Mouse (Mus musculus) E14TG2a.4 (cell line): ENCODE results near the gene Cfl2.

Experiments
- H3K27me3 ChIP-seq: 2 replicates; pipeline ENCODE4 v1.6.1; 2014; ENCODE audit warnings: low read length, control low read depth; ENCODE audit not compliant: insufficient read depth
- H3K36me3 ChIP-seq: 2 replicates; pipeline ENCODE4 v1.6.1; 2014; ENCODE audit warnings: low read length, control low read depth; ENCODE audit not compliant: insufficient read depth
- H3K4me1 ChIP-seq: replicated peaks from 2 replicates; pipeline ENCODE4 v1.6.1; 2014; ENCODE audit warnings: low read depth, low read length, control low read depth
- H3K4me3 ChIP-seq: replicated peaks from 2 replicates; pipeline ENCODE4 v1.5.1; 2014; ENCODE audit warnings: mild to moderate bottlenecking, low read length
- H3K9me3 ChIP-seq: 2 replicates; pipeline ENCODE4 v1.6.1; 2014; ENCODE audit warnings: low read length, control low read depth
- CTCF ChIP-seq: conservative IDR thresholded peaks from 2 replicates; pipeline ENCODE4 v1.5.1; 2014; ENCODE audit warnings: low read length
- NANOG ChIP-seq: IDR thresholded peaks from 2 replicates; pipeline ENCODE4 v1.6.1; 2014; ENCODE audit warnings: borderline replicate concordance, low read length, mixed read lengths
- POU5F1 ChIP-seq: IDR thresholded peaks from 2 replicates; pipeline ENCODE4 v1.6.1; 2014; ENCODE audit warnings: low read length, borderline replicate concordance

Cfl2 gene

GRCm38 (mm10) chr12:54874711-54875110, 12.0 kb upstream of the Cfl2 start:
- H3K9me3 ChIP-seq: peaks cover 32% of the 10 kb centered on the region
- H3K36me3 ChIP-seq: no peaks in the 10 kb centered on the region
- no peaks in the 10 kb centered on the region for H3K27me3 ChIP-seq
- no peak overlapping the region for H3K4me3 ChIP-seq
- TF ChIP-seq POU5F1 (no peak), NANOG (no peak), CTCF (no peak)
- H3K4me1 ChIP-seq: no peaks in the 10 kb centered on the region

GRCm38 (mm10) chr12:54861991-54862605, 579 bp downstream of the Cfl2 start:
- TF ChIP-seq POU5F1: no peak
- no peak for TF ChIP-seq CTCF
- no peak for TF ChIP-seq NANOG
- peaks cover 3% of the 10 kb centered on the region for H3K9me3 ChIP-seq
- peaks cover 32% of the 10 kb centered on the region for H3K36me3 ChIP-seq
- H3K27me3 ChIP-seq: no peaks in the 10 kb centered on the region
- H3K4me3 ChIP-seq: peak overlapping the region; percentile 93
- H3K4me1 ChIP-seq: peaks cover 22% of the 10 kb centered on the region

DNA sequence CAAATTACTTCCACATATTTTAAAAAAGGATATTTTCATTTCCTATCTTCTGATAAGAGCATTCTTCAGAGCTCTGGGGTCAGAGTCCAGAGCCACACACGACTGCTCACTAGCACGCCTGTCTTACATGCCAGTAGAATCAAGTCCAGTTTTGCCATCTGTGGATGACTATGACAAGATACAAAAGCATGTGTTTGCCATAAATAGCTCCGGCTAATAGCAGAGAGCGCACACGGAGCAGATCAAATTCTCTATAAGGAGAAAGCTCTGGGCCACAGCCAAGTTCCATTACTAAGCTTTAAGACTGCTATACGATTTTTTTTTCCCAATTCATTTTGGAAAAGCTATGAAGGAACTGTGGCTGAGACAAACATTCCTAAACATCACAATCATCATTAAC, 3.1 kb downstream of the Cfl2 start:
- no peaks in the 10 kb centered on the region for H3K9me3 ChIP-seq
- TF ChIP-seq NANOG (no peak), CTCF (no peak), POU5F1 (no peak)
- no peaks in the 10 kb centered on the region for H3K27me3 ChIP-seq
- H3K4me3 ChIP-seq: no peak overlapping the region
- peaks cover 36% of the 10 kb centered on the region for H3K36me3 ChIP-seq
- H3K4me1 ChIP-seq: peaks cover 22% of the 10 kb centered on the region

- H3K4me3 ChIP-seq: no peak overlapping the region
- no peaks in the 10 kb centered on the region for H3K9me3 ChIP-seq
- no peaks in the 10 kb centered on the region for H3K27me3 ChIP-seq
- TF ChIP-seq NANOG: no peak
- TF ChIP-seq POU5F1: no peak
- TF ChIP-seq CTCF: no peak
- H3K4me1 ChIP-seq: no peaks in the 10 kb centered on the region
- no peaks in the 10 kb centered on the region for H3K36me3 ChIP-seq
These were observed 12.1 kb downstream of the Cfl2 start for GRCm38 (mm10) chr12:54850551-54850950.

DNA sequence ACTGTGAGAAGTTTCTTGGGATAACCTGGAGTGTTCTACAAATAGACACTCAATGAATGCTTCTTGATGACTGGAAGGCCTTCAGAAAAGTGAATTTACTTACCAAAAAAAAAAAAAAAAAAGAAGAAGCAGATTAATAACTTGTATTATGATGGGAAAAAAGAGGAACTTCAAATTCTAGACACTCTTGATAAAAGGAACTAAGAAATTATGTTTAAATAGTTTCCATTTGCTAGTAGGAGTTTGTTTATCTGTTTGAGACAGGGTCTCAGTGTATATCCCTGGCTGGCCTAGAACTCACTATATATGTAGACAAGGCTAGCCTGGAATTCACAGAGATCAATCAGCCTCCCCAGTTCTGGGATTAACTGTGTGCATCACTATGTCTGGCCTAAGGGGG, 18.3 kb downstream of the Cfl2 start:
- H3K27me3 ChIP-seq: no peaks in the 10 kb centered on the region
- H3K36me3 ChIP-seq: no peaks in the 10 kb centered on the region
- no peak for TF ChIP-seq CTCF
- no peak for TF ChIP-seq NANOG
- no peak for TF ChIP-seq POU5F1
- H3K4me3 ChIP-seq: no peak overlapping the region
- no peaks in the 10 kb centered on the region for H3K9me3 ChIP-seq
- no peaks in the 10 kb centered on the region for H3K4me1 ChIP-seq

GRCm38 (mm10) chr12:54841576-54841975, 21.1 kb downstream of the Cfl2 start:
- Histone ChIP-seq H3K27me3 (no peaks in the 10 kb centered on the region), H3K9me3 (no peaks in the 10 kb centered on the region), H3K36me3 (no peaks in the 10 kb centered on the region), H3K4me1 (peaks cover 7% of the 10 kb centered on the region), H3K4me3 (no peak overlapping the region)
- TF ChIP-seq POU5F1 (no peak), CTCF (no peak), NANOG (no peak)

- Histone ChIP-seq H3K36me3 (no peaks in the 10 kb centered on the region), H3K4me3 (no peak overlapping the region), H3K4me1 (peaks cover 23% of the 10 kb centered on the region), H3K27me3 (no peaks in the 10 kb centered on the region; the same call in 1 of the 2 replicates), H3K9me3 (no peaks in the 10 kb centered on the region)
- TF ChIP-seq NANOG: no peak
- no peak for TF ChIP-seq POU5F1
- TF ChIP-seq CTCF: no peak
These were observed 22.9 kb downstream of the Cfl2 start for GRCm38 (mm10) chr12:54839815-54840214.

DNA sequence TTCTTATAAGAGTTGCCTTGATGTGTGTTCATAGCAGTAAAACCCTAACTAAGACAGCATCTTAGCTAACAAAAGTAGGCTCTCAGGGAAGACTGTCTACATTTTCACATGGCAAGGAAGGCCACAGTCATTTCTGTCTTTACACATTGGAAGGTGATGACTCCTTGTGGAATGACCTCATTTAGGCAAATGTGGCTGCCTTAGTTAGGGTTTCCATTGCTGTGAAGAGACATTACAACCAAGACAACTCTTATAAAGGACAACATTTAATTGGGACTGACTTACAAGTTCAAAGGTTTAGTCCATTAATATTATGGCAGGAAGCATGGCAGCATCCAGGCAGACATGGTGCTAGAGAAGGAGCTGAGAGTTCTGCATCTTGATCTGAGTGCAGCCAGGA, 23.7 kb downstream of the Cfl2 start:
- TF ChIP-seq NANOG (no peak), CTCF (no peak), POU5F1 (no peak)

More for the DNA sequence above, 23.7 kb downstream of the Cfl2 start:
- H3K36me3 ChIP-seq: no peaks in the 10 kb centered on the region
- no peak overlapping the region for H3K4me3 ChIP-seq
- no peaks in the 10 kb centered on the region; the same call in 1 of the 2 replicates for H3K27me3 ChIP-seq
- peaks cover 30% of the 10 kb centered on the region for H3K4me1 ChIP-seq
- H3K9me3 ChIP-seq: no peaks in the 10 kb centered on the region
